Mouse (Mus musculus) C2C12 (cell line): ENCODE measurements around the gene Golga7b.

ENCODE experiments used
- CEBPB ChIP-seq: IDR thresholded peaks from one replicate; pipeline ENCODE4 v1.6.1; 2011; ENCODE audit warnings: low read depth, mild to moderate bottlenecking, control low read depth, moderate library complexity
- CTCF ChIP-seq: IDR thresholded peaks from one replicate; pipeline ENCODE4 v1.5.1; 2011; ENCODE audit not compliant: control insufficient read depth, insufficient read depth, insufficient read length
- FOSL1 ChIP-seq: IDR thresholded peaks from one replicate; pipeline ENCODE4 v1.8.0; 2011; ENCODE audit warnings: mild to moderate bottlenecking, low read length; ENCODE audit not compliant: poor library complexity, insufficient read depth, severe bottlenecking
- MAX ChIP-seq: IDR thresholded peaks from one replicate; pipeline ENCODE4 v1.6.1; 2011; ENCODE audit warnings: mild to moderate bottlenecking, control low read depth
- MYOD1 ChIP-seq: IDR thresholded peaks from one replicate; pipeline ENCODE4 v1.6.1; 2011; ENCODE audit warnings: low read depth; ENCODE audit not compliant: control insufficient read depth, insufficient read length
- USF1 ChIP-seq: IDR thresholded peaks from one replicate; pipeline ENCODE4 v1.6.1; 2011; ENCODE audit warnings: low read depth, mild to moderate bottlenecking, control low read depth, moderate library complexity

GRCm38 (mm10) chr19:42293216-42293615, 45.8 kb downstream of the Golga7b start:
- TF ChIP-seq MAX (no peak), MYOD1 (no peak), CTCF (no peak), USF1 (no peak), CEBPB (no peak), FOSL1 (no peak)
